In the genomic region with DNA sequence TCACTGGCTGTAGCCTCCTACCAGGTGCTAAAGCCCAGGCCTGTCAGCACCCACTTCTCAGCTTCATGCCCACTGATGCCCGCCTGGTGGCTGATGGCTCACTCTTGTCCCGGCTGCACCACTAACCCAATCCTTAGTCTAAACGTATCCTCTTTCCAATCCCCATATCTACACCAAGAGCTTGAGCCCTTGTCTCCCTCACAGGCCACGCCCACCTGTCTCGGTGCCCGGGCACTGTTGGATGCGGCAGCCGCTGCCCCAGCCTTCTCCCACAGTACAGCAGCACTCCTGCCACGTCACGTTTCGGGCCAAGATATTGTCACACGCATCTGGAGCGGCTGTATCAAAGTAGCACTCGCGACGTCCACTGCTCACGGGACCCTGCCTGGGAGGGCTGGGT, we compare ENCODE assay signal across 8 mouse cellular contexts. TPM values are rescaled to one million over a fixed set of nuclear protein-coding genes. Genes with fewer than 3 reads are reported as not detected.
DNase-seq lines count a peak whose midpoint lies in the region; ATAC-seq lines count a peak whose summit lies in the region.

No protein-coding gene starts in this region.

- peaks cover 36% of the 10 kb centered on the region for H3K27me3 ChIP-seq in hindbrain, embryonic 10.5 days (ENCODE audit: insufficient read depth, poor library complexity, severe bottlenecking)
- peaks cover 41% of the 10 kb centered on the region for H3K27me3 ChIP-seq in liver, embryonic 15.5 days
- H3K27me3 ChIP-seq in stomach, embryonic 16.5 days (ENCODE audit: control insufficient read depth, insufficient read depth, low read length), result no peaks in the 10 kb centered on the region

- peak overlapping the region; percentile 15; the same call in 1 of the 2 replicates for H3K4me2 ChIP-seq in liver, embryonic 15.5 days
- H3K4me2 ChIP-seq in stomach, embryonic 16.5 days (ENCODE audit: low read depth, low read length), result peak overlapping the region; percentile 31

- H3K27ac ChIP-seq in hindbrain, embryonic 10.5 days, result 0 out of 2 replicates have a peak overlapping the region, but pooled peaks have one; percentile 54
- H3K27ac ChIP-seq in liver, embryonic 15.5 days (replicated peaks), result no peak overlapping the region
- H3K27ac ChIP-seq in stomach, embryonic 16.5 days (ENCODE audit: low read length), result peak overlapping the region; percentile 57; the same call in 1 of the 2 replicates

- no peak for ATAC-seq in liver, embryonic 15.5 days (ENCODE audit: insufficient read depth)
- ATAC-seq in stomach, embryonic 16.5 days (ENCODE audit: insufficient read depth, low FRiP score), result peak; percentile 29; the same call in 1 of the 2 replicates
- ATAC-seq in inflammation-experienced regulatory T-cells, adult 6 months, result no peak

- H3K9me3 ChIP-seq in hindbrain, embryonic 10.5 days, result peaks cover 16% of the 10 kb centered on the region
- 0 out of 2 replicates have a peak, but pooled peaks cover 3% of the 10 kb centered on the region for H3K9me3 ChIP-seq in liver, embryonic 15.5 days (replicated peaks)
- H3K9me3 ChIP-seq in stomach, embryonic 16.5 days (replicated peaks; ENCODE audit: control insufficient read depth, low read length), result peaks cover 12% of the 10 kb centered on the region

- 6% methylated on average over 17 of the region's 17 CpGs for WGBS in hindbrain, embryonic 10.5 days
- 5% methylated on average over 17 of the region's 17 CpGs for WGBS in liver, embryonic 15.5 days (ENCODE audit: insufficient replicate concordance)
- WGBS in stomach, embryonic 16.5 days, result 19% methylated on average over 17 of the region's 17 CpGs

- peaks cover 25% of the 10 kb centered on the region for H3K4me1 ChIP-seq in hindbrain, embryonic 10.5 days (replicated peaks)
- H3K4me1 ChIP-seq in liver, embryonic 15.5 days (replicated peaks), result peaks cover 13% of the 10 kb centered on the region
- peaks cover 14% of the 10 kb centered on the region for H3K4me1 ChIP-seq in stomach, embryonic 16.5 days (ENCODE audit: control insufficient read depth, insufficient read depth, low read length)

- peak; percentile 38 to 73 for DNase-seq in adrenal gland, adult (ENCODE audit: inconsistent age in 2 of 2, low spot score in 1 of 2)
- no peak for DNase-seq in adrenal gland, adult 18-20 months (ENCODE audit: low spot score in 2 of 2)
- peak; percentile 44 for DNase-seq in urinary bladder, adult 2 months (ENCODE audit: low spot score)
- DNase-seq in urinary bladder, postnatal 4 days (ENCODE audit: low spot score in 2 of 2), result no peak
- peak; percentile 20 for DNase-seq in hindbrain, embryonic 10.5 days (ENCODE audit: low spot score)

- H3K36me3 ChIP-seq in hindbrain, embryonic 10.5 days, result peaks cover 9% of the 10 kb centered on the region; the same call in 1 of the 2 replicates
- H3K36me3 ChIP-seq in liver, embryonic 15.5 days (replicated peaks), result no peaks in the 10 kb centered on the region
- H3K36me3 ChIP-seq in stomach, embryonic 16.5 days (ENCODE audit: control insufficient read depth, insufficient read depth, low read length), result peaks cover 26% of the 10 kb centered on the region

- peak overlapping the region; percentile 46 for H3K4me3 ChIP-seq in hindbrain, embryonic 10.5 days
- H3K4me3 ChIP-seq in liver, embryonic 15.5 days (replicated peaks), result 0 out of 2 replicates have a peak overlapping the region, but pooled peaks have one; percentile 4
- H3K4me3 ChIP-seq in stomach, embryonic 16.5 days (replicated peaks; ENCODE audit: low read length), result peak overlapping the region; percentile 15

- H3K9ac ChIP-seq in liver, embryonic 15.5 days, result no peak overlapping the region
- no peak overlapping the region for H3K9ac ChIP-seq in stomach, embryonic 16.5 days (ENCODE audit: low read length)

RNA-seq across cellular contexts. Expression of a gene that starts 27.2 kb away (rescaled TPM):
- total RNA-seq in adrenal gland, adult 18-20 months (2021), result 10 to 100 TPM; 88.5 to 90.6 TPM
- polyA plus RNA-seq in urinary bladder, adult 2 months (2012; rRNA removed), result 176 and 335 TPM in 2 replicates
- polyA plus RNA-seq in hindbrain, embryonic 10.5 days (2016; fragmentation: Nextera tagmentation; extraction: Ambion mirVana), result 5.8 and 7.5 TPM in 2 replicates
- 4.6 and 7.8 TPM in 2 replicates for polyA plus RNA-seq in liver, embryonic 15.5 days (2015; fragmentation: Nextera tagmentation; extraction: Ambion mirVana)
- 170 and 202 TPM in 2 replicates for polyA plus RNA-seq in stomach, embryonic 16.5 days (2015; fragmentation: Nextera tagmentation; extraction: Ambion mirVana)
- 1 to 10 TPM in 1 of 3 experiments, under 1 TPM in 2; 0.45 to 1.2 (median 0.50) TPM for polyA plus RNA-seq in inflammation-experienced regulatory T-cells, adult 6 months (2017; shearing (Covaris generic))

RNA-seq across cellular contexts. Expression of a gene that starts 45.5 kb away (rescaled TPM):
- 10 to 100 TPM; 18.3 to 19.4 TPM for total RNA-seq in adrenal gland, adult 18-20 months (2021)
- 39.4 and 46.5 TPM in 2 replicates for polyA plus RNA-seq in urinary bladder, adult 2 months (2012; rRNA removed)
- 76.3 and 87.4 TPM in 2 replicates for polyA plus RNA-seq in hindbrain, embryonic 10.5 days (2016; fragmentation: Nextera tagmentation; extraction: Ambion mirVana)
- 16.4 and 18.6 TPM in 2 replicates for polyA plus RNA-seq in liver, embryonic 15.5 days (2015; fragmentation: Nextera tagmentation; extraction: Ambion mirVana)
- 41.0 and 41.7 TPM in 2 replicates for polyA plus RNA-seq in stomach, embryonic 16.5 days (2015; fragmentation: Nextera tagmentation; extraction: Ambion mirVana)
- polyA plus RNA-seq in inflammation-experienced regulatory T-cells, adult 6 months (2017; shearing (Covaris generic)), result 10 to 100 TPM; 46.9 to 59.2 (median 50.1) TPM

RNA-seq across cellular contexts. Expression of a gene that starts 46.9 kb away (rescaled TPM):
- total RNA-seq in adrenal gland, adult 18-20 months (2021), result 1 to 10 TPM in 1 of 2 experiments, not detected in 1; 1.7 TPM
- polyA plus RNA-seq in urinary bladder, adult 2 months (2012; rRNA removed), result 0.43 and 0.67 TPM in 2 replicates
- 0.50 TPM in 1 of 2 replicates, not detected in the other for polyA plus RNA-seq in hindbrain, embryonic 10.5 days (2016; fragmentation: Nextera tagmentation; extraction: Ambion mirVana)
- polyA plus RNA-seq in liver, embryonic 15.5 days (2015; fragmentation: Nextera tagmentation; extraction: Ambion mirVana), result 0.28 TPM in 1 of 2 replicates, not detected in the other
- polyA plus RNA-seq in stomach, embryonic 16.5 days (2015; fragmentation: Nextera tagmentation; extraction: Ambion mirVana), result 3.0 TPM in 1 of 2 replicates, not detected in the other
- polyA plus RNA-seq in inflammation-experienced regulatory T-cells, adult 6 months (2017; shearing (Covaris generic)), result 1 to 10 TPM in 1 of 3 experiments, not detected in 2; 4.0 TPM

RNA-seq across cellular contexts. Expression of a gene that starts 52.1 kb away (rescaled TPM):
- total RNA-seq in adrenal gland, adult 18-20 months (2021), result 1 to 10 TPM; 6.8 to 7.7 TPM
- polyA plus RNA-seq in urinary bladder, adult 2 months (2012; rRNA removed), result 44.1 and 47.3 TPM in 2 replicates
- 28.9 and 53.1 TPM in 2 replicates for polyA plus RNA-seq in hindbrain, embryonic 10.5 days (2016; fragmentation: Nextera tagmentation; extraction: Ambion mirVana)
- 2.0 and 2.6 TPM in 2 replicates for polyA plus RNA-seq in liver, embryonic 15.5 days (2015; fragmentation: Nextera tagmentation; extraction: Ambion mirVana)
- polyA plus RNA-seq in stomach, embryonic 16.5 days (2015; fragmentation: Nextera tagmentation; extraction: Ambion mirVana), result 13.7 and 15.8 TPM in 2 replicates
- under 1 TPM; 0.15 to 0.38 (median 0.15) TPM for polyA plus RNA-seq in inflammation-experienced regulatory T-cells, adult 6 months (2017; shearing (Covaris generic))

Comparison
In these comparisons a context has a peak if more than half of its experiments do, and no peak if none do; other contexts are left out.
1. DNase-seq: peak in adrenal gland, adult (2 of 2), urinary bladder, adult 2 months (single experiment) and hindbrain, embryonic 10.5 days (single experiment); none in adrenal gland, adult 18-20 months (0 of 2) and urinary bladder, postnatal 4 days (0 of 2).
2. RNA of a gene that starts 27.2 kb away (polyA plus RNA-seq): 176 to 335 TPM in urinary bladder, adult 2 months and 170 to 202 TPM in stomach, embryonic 16.5 days; 5.8 to 7.5 TPM in hindbrain, embryonic 10.5 days, 4.6 to 7.8 TPM in liver, embryonic 15.5 days and 0.45 to 1.2 TPM in inflammation-experienced regulatory T-cells, adult 6 months; every median in the first group is over 10 times any median in the second.
3. Peak in every context shown above with its lines, with median percentiles within 50 percentile points of each other: H3K4me3 ChIP-seq.